Mouse (Mus musculus): ENCODE results near the gene Mpzl2.

Mpzl2 gene

GRCm38 (mm10) chr9:45084556-45084955 is 45.0 kb downstream of the Mpzl2 start:
- in situ Hi-C loops (cut with MboI; ENCODE audit: low sequenced_read_pairs), result no loop called here

GRCm38 (mm10) chr9:45085741-45086690 is 46.4 kb downstream of the Mpzl2 start:
- in situ Hi-C loops (cut with MboI; ENCODE audit: low sequenced_read_pairs), result no loop called here

GRCm38 (mm10) chr9:45088040-45088439 is 48.4 kb downstream of the Mpzl2 start:
- in situ Hi-C loops (cut with MboI; ENCODE audit: low sequenced_read_pairs), result no loop called here

GRCm38 (mm10) chr9:45090811-45091210 is 51.2 kb downstream of the Mpzl2 start:
- in situ Hi-C loops (cut with MboI; ENCODE audit: low sequenced_read_pairs), result no loop called here

- in situ Hi-C loops (cut with MboI; ENCODE audit: low sequenced_read_pairs), result no loop called here
Observed at GRCm38 (mm10) chr9:45092641-45093040, 53.0 kb downstream of the Mpzl2 start.

GRCm38 (mm10) chr9:45095149-45095937 is 55.7 kb downstream of the Mpzl2 start:
- in situ Hi-C loops (cut with MboI; ENCODE audit: low sequenced_read_pairs), result no loop called here

GRCm38 (mm10) chr9:45097877-45098276 is 58.3 kb downstream of the Mpzl2 start:
- in situ Hi-C loops (cut with MboI; ENCODE audit: low sequenced_read_pairs), result no loop called here

GRCm38 (mm10) chr9:45098426-45098825 is 58.8 kb downstream of the Mpzl2 start:
- in situ Hi-C loops (cut with MboI; ENCODE audit: low sequenced_read_pairs), result no loop called here

GRCm38 (mm10) chr9:45102528-45102927 is 62.9 kb downstream of the Mpzl2 start:
- in situ Hi-C loops (cut with MboI; ENCODE audit: low sequenced_read_pairs), result no loop called here

GRCm38 (mm10) chr9:45103211-45103979 is 63.8 kb downstream of the Mpzl2 start:
- in situ Hi-C loops (cut with MboI; ENCODE audit: low sequenced_read_pairs), result no loop called here
